Mouse (Mus musculus) testis, postnatal 14 days (tissue): Measurements from ENCODE around the gene D430042O09Rik.
A peak's percentile ranks its signal among the peaks of the same experiment; 100 is the strongest.

Experiments
- DNase-seq: peaks from one replicate; pipeline ENCODE4 v3.0.0; 2021; ENCODE audit warnings: low spot score

The D430042O09Rik gene

DNA sequence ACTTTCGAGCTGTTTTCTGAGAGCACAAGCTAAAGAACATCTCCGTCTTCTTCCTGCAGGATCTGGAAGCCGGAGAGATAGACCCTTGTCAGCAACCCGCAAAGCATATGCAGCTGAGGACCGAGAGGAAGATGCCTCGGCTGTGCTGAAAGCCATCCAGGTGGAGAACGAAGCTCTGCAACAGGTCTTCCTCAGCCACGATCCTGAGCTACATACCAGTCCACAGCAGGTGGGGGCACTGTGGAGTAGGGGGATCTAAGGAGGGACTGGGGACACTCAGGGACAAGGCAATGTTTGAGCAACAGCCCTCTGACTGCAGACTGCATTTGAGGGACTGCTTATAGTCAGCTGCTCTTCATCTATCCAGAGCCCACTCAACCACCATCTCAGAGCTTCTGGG, 105.0 kb downstream of the D430042O09Rik start:
- DNase-seq, result no peak

- DNase-seq, result no peak
Measured at GRCm38 (mm10) chr7:125815733-125816132, 108.0 kb downstream of the D430042O09Rik start.

- DNase-seq, result no peak
Measured at GRCm38 (mm10) chr7:125818301-125818712, 110.6 kb downstream of the D430042O09Rik start.

DNA sequence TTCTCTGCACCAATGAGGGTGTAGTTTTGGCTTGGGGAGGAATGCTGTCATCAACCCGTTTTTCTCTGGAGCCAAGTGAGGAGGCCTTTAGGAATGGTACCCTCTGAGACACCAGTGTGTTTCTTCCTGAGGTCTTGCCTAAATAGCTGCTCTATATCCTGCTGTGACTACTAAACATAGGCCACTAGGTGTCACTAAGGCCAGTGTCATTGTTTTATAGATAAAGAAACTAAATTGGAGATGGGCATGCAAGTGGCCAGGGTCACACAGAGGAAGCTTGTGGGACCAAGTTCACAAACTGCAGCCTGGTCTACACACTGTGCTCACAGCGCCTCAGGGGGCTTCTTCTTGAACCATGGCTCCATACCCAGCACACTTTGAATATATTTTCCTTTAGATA, 112.5 kb downstream of the D430042O09Rik start:
- no peak for DNase-seq

DNA sequence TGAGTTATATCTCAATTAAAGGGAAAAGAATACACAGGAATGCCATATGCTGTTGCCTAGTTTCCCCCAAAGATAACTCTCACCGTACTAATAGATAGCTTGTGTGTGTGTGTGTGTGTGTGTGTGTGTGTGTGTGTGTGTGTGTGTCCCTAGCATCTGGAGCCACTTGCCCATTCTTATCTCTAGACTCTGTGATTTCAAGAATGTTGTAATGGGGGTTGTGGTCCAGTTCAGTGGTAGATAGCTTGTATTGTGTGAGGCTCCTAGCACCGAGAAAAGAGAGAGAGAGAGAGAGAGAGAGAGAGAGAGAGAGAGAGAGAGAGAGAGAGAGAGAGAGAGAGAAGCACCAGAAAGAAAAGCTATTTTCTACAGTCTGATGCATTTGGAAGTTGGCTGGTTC, 118.7 kb downstream of the D430042O09Rik start:
- DNase-seq, result no peak

DNA sequence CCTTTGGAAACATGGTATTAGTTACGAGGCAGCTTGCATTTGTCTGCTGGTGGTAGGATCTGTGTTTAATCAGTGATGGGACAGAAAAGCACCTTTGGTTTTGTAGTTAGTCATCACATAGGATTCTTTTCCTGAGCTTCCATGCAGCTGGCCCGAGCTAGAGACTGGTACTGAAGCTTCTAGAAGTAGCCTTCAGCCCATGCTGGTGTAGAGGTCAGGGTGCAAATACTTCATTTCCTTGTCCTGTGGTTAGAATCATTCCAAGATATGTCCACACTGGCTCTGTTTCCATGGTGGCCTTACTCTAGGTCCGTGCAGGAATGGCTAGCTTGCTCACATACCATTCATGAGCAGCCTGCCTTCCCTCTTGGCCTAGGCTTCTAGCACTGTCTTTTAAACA, 119.2 kb downstream of the D430042O09Rik start:
- DNase-seq, result no peak

DNA sequence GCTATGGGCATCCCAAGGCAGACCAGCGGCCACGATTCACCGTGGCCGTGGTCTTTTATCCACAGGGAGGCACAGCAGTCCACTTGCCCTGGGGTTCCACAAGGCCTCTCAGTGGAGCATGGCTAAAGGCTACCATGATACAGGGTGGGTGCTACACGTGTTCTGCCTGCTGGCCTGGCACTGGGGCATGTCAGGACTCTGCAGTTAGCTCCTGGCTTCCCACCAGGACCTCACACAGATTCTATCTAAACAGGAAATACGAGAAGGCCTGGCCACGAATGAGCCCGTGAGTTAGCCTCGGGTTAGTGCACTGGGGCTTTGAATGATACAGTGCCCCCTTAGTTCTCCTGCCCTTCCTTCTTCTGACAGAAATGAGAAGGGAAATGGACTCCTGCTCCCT, 119.7 kb downstream of the D430042O09Rik start:
- DNase-seq, result no peak

DNA sequence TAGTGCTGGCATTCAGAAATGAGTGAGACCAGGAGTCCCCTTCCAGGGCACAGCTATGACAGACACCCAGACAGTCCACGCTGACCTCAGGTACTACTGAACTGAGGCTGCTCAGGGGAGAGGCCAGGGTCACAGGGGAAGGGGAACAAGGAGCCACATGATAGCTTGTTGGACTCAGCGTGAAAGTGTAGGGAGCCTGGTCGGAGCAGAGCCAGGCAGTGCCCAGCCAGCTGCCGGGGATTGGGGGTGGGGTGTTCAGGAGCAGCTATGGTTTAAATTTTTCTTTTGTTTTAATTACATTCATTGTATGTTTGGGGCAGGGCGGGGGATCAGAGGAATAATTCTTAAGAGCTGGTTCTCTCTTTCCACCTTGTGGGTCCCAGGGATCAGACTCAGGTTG, 120.9 kb downstream of the D430042O09Rik start:
- DNase-seq, result no peak

DNA sequence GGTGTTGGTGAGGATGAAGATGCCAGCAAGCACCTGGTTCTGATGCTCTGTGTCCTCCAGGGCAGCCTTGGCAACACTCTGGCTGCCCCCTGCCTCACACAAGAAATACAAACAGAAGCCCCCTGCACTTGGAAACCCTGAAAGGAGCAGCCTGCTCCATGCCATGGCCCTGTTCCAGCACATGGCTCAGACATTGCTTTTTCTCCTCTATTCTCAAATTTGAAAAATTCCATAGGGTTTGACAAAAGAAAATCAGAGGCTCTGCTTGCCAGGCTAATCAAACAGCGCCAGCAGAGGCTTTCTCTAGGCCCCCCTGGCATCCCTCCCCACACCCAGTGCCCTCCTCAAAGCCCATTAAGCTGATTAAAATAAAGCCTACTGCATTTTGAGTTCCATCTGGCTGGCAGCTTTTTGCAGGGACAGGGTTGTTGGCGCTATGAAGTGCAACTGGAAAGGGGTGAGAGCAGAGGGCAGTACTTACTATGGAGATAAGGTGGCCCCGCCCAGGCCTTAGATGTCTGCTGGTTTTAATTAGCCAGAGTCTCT, 121.5 kb downstream of the D430042O09Rik start:
- no peak for DNase-seq

- DNase-seq, result no peak
Measured at GRCm38 (mm10) chr7:125832767-125833166, 125.1 kb downstream of the D430042O09Rik start.

GRCm38 (mm10) chr7:125833471-125833870, 125.8 kb downstream of the D430042O09Rik start:
- no peak for DNase-seq

GRCm38 (mm10) chr7:125838078-125838742, 130.5 kb downstream of the D430042O09Rik start:
- no peak for DNase-seq

GRCm38 (mm10) chr7:125845611-125846010, 137.9 kb downstream of the D430042O09Rik start:
- DNase-seq, result no peak

- DNase-seq, result no peak
Measured at GRCm38 (mm10) chr7:125846866-125847527, 139.3 kb downstream of the D430042O09Rik start.

DNA sequence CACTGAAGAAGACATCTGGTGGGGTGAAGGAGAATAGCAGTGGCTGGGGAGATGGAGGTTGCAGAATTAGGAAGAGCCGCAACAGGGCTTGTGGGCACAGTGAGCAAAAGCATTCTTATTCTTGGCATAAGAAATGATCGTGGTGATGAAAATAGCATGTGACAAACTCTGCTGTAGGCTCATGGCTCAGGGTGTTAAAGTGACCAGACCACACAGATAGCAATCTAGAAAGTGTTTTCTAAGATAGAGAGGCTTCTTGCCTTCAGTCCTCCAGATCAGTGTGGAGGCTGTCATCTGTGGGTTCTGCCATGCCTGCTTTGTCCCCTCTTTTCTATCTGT, 139.8 kb downstream of the D430042O09Rik start:
- DNase-seq, result no peak

- no peak for DNase-seq
Measured at GRCm38 (mm10) chr7:125859564-125859963, 151.9 kb downstream of the D430042O09Rik start.

DNA sequence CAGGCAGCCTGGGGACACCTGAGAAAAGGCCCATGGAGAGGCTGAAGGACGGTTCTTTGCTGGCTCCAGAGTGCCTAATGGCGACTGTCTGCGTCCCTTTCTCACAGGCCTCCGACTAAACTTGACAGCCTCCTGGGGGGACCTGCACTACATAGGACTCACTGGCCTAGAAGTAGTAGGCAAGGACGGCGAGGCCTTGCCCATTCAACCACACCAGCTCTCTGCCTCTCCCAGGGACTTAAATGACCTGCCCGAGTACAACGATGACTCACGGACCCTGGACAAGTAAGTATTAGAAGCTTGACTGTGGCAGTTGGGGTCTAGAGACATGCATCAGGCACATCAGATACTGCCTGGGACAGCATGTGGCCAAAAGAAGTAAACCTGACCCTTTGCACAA, 152.7 kb downstream of the D430042O09Rik start:
- DNase-seq, result no peak

DNA sequence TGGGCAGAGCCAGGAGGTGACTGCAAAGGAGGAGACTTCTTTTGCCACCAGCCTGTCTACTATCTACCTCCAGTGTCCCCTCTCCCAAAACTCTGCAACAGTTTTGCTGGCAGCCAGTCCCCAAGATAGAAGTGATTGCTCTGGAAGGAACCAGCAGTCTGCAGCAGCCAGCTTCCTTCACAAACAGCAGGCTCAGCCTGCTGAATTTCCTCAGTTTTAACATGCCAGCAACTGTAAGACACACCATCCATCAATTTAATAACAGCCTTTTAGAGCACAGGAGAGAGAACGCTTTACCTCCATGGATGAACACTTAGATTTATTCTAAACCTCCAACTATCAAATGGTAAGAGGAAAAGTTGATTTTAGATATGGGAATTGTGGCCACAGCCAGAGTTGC, 156.3 kb downstream of the D430042O09Rik start:
- DNase-seq, result no peak

DNA sequence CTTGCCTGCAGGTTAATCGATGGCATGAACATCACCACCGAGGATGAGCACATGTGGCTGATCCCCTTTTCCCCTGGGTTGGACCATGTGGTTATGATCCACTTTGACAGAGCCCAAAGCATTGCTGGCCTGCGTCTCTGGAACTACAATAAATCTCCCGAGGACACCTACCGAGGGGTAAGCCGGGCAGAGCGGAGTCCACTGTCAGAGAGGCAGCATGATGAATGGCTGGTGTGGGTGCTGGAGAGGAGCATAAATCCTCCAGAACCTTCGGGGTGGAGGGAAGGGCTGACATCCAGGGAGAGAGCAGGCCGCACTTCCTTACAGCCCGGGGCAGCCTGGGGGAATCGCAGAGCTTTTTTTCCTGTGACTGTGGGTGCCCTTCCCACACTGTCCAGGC, 157.5 kb downstream of the D430042O09Rik start:
- DNase-seq, result no peak

DNA sequence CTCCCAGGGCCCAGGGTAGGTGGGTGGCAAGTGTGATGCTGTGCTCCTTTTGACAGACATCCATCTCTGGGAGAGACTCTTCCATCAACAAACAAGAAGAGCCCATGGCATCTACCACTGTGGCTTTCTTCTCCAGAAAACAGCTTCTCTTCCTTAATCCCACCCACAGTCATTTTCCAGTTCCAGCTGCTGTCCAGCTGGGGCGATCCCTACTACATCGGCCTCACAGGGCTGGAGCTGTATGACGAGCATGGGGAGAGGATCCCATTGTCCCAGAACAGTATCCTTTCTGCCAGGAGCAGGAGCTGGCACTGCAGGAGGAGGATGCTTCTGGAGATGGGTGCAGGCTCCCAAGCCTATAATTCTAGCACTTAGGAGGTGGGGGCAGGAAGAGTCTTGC, 160.9 kb downstream of the D430042O09Rik start:
- no peak for DNase-seq

DNA sequence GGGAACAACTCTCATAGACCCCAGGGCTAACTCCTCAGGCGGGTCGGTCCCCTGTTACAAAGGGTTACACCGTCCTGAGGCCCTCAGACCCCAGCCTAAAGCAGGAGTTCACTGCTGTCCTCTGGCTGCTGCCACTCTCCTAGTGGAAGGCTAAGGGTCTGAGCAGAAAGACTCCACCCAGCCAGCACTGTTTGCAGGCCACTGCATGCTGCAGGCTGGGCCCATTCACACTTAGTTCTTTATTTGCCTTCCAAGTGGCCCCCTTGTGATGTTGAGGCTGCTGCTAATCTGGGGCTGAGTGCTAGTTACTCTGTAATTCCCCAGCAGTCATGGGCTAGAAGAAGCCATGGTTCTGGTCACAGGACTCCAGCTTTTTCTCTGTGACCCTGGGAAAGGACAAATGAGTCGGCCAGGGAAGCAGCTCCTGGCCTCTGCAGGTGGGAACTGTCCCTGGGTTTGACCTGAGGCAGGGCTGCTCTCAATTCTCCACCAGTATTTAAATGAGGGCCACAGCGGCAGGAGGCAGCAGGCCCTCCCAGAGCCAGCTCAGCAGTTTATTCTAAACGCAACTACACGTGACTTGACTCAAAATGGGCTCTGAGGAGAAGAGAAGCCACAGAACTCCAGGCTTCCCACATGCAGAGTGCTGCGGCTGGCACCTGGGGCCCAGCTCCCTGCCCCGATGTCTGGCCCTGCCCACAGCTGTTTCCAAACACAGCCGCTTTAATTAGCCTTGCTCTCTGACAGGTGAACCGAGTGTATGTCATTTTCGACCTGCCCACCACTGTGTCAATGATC, 163.9 kb downstream of the D430042O09Rik start:
- DNase-seq, result no peak

GRCm38 (mm10) chr7:125872202-125872580, 164.5 kb downstream of the D430042O09Rik start:
- peak; percentile 21 for DNase-seq

DNA sequence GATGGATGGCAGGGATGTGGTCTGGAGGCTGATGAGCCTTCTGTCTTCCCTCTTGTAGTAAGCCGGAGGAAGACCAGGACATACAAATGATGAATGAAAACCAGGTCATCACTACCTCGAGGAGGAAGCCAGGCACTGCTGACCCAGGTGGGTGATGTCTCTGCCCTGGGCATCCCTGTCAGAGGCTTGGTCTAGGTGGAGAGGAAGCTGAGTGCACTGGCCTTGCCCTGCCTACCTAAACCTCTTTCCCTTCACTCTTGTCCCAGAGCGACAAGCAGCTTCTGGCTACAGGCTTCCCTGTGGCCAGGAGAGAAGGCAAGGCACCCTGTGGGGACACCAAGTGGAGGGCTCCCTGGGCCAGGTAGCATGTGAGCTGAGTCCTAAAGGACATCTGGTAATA, 165.2 kb downstream of the D430042O09Rik start:
- DNase-seq, result no peak
